Mouse (Mus musculus) kidney, adult 2 months (tissue): Measurements from ENCODE around the gene Cyp3a13.
"Not testable (repeated sequence)": the region's sequence is repeated elsewhere in the genome, so short reads cannot be mapped to it uniquely, and the experiment has no call there.

Source experiments
- CTCF ChIP-seq: fragments of 200-500 bp; conservative IDR thresholded peaks from 2 replicates; pipeline ENCODE4 v1.5.1; 2011; ENCODE audit warnings: low read depth, mild to moderate bottlenecking, control low read depth, low read length, moderate library complexity, mixed read lengths; ENCODE audit not compliant: insufficient read depth, insufficient read length
- POLR2A ChIP-seq: fragments of 200-500 bp; IDR thresholded peaks from one replicate; pipeline ENCODE4 v1.6.1; 2011; ENCODE audit warnings: low read depth, low read length, control low read depth

DNA sequence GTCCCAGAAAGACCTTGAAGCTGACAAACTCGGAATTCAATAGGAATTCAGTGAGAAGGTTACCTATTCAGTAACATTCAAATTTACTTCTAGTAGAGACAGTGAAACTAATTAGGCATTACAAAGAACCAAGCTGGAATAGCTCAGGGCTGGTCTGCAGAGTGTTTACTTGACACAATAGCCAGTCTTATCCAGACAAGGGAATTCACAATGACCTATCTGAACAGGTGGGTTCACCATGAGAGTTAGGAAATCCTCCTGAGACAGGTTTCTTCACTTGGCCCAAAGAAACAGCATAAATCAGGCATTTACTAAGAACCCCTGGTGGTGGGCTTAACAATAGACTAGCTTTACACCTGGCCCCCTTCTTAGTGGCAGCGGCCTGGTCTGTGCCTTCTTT is 12.5 kb upstream of the Cyp3a13 start:
- TF ChIP-seq CTCF, POLR2A: not testable (repeated sequence)
